Mouse (Mus musculus): ENCODE results near the gene Ndufa4l2. TPM values are rescaled to one million over a fixed set of nuclear protein-coding genes. Genes with fewer than 3 reads are reported as not detected.

Gene Ndufa4l2
- polyA plus RNA-seq, 1 experiment from 2014 or later: 14.8 TPM

GRCm38 (mm10) chr10:127549892-127550291 is 35.1 kb downstream of the Ndufa4l2 start:
- WGBS (ENCODE audit: insufficient replicate concordance): 83% methylated on average over 17 of the region's 17 CpGs
- no peaks in the 10 kb centered on the region for H3K4me1 ChIP-seq
- no peak for ATAC-seq
- no peak overlapping the region for H3K4me2 ChIP-seq
- H3K36me3 ChIP-seq: peaks cover 90% of the 10 kb centered on the region
- H3K27me3 ChIP-seq (replicated peaks): peaks cover 20% of the 10 kb centered on the region
- no peaks in the 10 kb centered on the region for H3K9me3 ChIP-seq (replicated peaks)
- H3K9ac ChIP-seq: no peak overlapping the region
- H3K4me3 ChIP-seq: no peak overlapping the region
- H3K27ac ChIP-seq: no peak overlapping the region

DNA sequence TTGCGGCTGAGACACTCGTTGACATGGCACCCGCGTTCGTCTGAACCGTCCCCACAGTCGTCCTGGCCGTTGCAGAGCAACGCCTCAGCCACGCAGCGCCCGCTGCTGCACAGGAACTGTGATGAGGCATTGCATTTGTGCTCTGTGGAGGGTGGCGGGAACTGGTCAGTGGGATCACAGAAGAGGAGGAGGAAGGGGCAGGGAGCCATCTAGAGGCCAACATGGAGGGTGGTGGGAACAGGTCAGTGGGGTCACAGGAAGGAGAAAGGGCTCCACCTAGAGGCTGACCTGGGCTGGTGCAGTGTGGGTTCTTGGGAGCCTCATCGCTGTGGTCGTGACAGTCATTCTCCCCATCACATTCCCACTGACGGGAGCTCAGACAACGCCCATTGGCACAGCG is 40.9 kb downstream of the Ndufa4l2 start:
- H3K9me3 ChIP-seq (replicated peaks): no peaks in the 10 kb centered on the region
- 0 out of 2 replicates have a peak, but pooled peaks cover 4% of the 10 kb centered on the region for H3K27me3 ChIP-seq (replicated peaks)
- no peak overlapping the region for H3K4me3 ChIP-seq
- H3K36me3 ChIP-seq: peaks cover 95% of the 10 kb centered on the region
- no peak overlapping the region for H3K4me2 ChIP-seq
- ATAC-seq: no peak
- no peaks in the 10 kb centered on the region for H3K4me1 ChIP-seq
- no peak overlapping the region for H3K9ac ChIP-seq
- no peak overlapping the region for H3K27ac ChIP-seq
- WGBS (ENCODE audit: insufficient replicate concordance): 59% methylated on average over 18 of the region's 18 CpGs

GRCm38 (mm10) chr10:127557397-127557796 is 42.6 kb downstream of the Ndufa4l2 start:
- ATAC-seq: no peak
- H3K27me3 ChIP-seq (replicated peaks): no peaks in the 10 kb centered on the region
- H3K27ac ChIP-seq: no peak overlapping the region
- H3K36me3 ChIP-seq: peaks cover 88% of the 10 kb centered on the region
- no peak overlapping the region for H3K4me3 ChIP-seq
- H3K4me1 ChIP-seq: no peaks in the 10 kb centered on the region
- H3K9ac ChIP-seq: no peak overlapping the region
- WGBS (ENCODE audit: insufficient replicate concordance): 80% methylated on average over 13 of the region's 13 CpGs
- no peaks in the 10 kb centered on the region for H3K9me3 ChIP-seq (replicated peaks)
- no peak overlapping the region for H3K4me2 ChIP-seq

DNA sequence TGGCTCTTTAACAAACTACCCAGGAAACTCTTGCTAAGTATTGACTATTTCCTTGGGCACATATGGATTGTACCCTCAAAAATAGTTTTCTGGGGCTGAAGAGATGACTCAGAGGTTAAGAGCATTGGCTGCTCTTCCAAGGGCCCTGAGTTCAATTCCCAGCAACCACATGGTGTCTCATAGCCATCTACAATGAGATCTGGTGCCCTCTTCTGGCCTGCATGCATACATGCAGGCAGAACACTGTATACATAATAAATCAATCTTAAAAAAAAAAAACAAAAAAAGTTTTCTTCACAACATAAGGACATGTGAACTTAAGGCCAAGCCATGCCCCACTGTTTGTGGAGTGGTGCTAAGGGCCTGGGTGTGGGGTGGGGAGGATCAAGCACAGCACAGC is 46.4 kb downstream of the Ndufa4l2 start:
- Histone ChIP-seq H3K9me3 (replicated peaks) (no peaks in the 10 kb centered on the region), H3K9ac (no peak overlapping the region), H3K4me1 (no peaks in the 10 kb centered on the region), H3K27ac (no peak overlapping the region), H3K4me2 (no peak overlapping the region), H3K36me3 (peaks cover 66% of the 10 kb centered on the region), H3K27me3 (replicated peaks) (peaks cover 5% of the 10 kb centered on the region), H3K4me3 (no peak overlapping the region)
- ATAC-seq: no peak

DNA sequence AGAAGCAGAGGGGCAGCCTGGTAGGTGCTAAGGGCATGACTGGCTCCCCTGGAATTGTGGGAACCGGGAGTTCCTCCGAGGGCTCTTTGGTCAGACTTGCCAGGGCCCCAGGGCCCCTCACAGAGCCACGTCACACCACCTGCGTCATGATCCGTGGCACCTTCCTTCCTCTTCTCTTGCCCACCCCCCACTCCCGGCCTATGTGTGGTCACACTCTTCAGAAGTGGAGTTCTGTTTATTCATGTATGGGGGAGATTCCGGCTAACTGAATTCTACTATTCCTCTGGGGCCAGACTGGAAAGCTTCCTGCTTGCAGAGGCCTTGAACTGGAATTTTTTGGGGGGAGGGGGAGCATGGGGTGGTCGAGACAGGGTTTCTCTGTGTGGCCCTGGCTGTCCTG is 49.1 kb downstream of the Ndufa4l2 start:
- Histone ChIP-seq H3K4me2 (no peak overlapping the region), H3K4me1 (no peaks in the 10 kb centered on the region), H3K9me3 (replicated peaks) (no peaks in the 10 kb centered on the region), H3K27ac (no peak overlapping the region), H3K27me3 (replicated peaks) (peaks cover 17% of the 10 kb centered on the region), H3K4me3 (no peak overlapping the region), H3K36me3 (peaks cover 62% of the 10 kb centered on the region), H3K9ac (no peak overlapping the region)
- no peak for ATAC-seq
- 36% methylated on average over 8 of the region's 8 CpGs for WGBS (ENCODE audit: insufficient replicate concordance)

DNA sequence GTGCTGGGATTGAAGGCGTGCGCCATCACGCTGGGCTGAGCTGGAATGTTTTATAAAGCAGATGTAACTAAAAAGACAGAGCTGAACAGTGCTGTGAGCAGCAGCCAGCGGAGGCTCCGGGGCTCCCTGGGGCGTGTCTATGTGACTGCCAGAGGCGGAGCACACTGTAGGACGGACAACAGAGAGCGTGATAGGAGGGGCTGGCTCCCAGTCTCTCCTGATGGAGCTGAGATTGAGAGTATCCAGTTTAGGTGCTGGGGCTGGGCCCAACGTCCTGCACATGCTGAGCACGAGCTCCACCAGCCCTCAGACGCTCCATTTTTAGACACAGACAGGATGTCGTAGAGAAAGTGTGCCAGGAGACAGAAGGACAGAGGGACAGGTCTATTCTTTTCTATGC is 49.5 kb downstream of the Ndufa4l2 start:
- H3K9me3 ChIP-seq (replicated peaks): no peaks in the 10 kb centered on the region
- no peak for ATAC-seq
- H3K4me3 ChIP-seq: no peak overlapping the region
- peaks cover 61% of the 10 kb centered on the region for H3K36me3 ChIP-seq
- H3K9ac ChIP-seq: no peak overlapping the region
- WGBS (ENCODE audit: insufficient replicate concordance): 42% methylated on average over 13 of the region's 13 CpGs
- no peaks in the 10 kb centered on the region for H3K4me1 ChIP-seq
- no peak overlapping the region for H3K27ac ChIP-seq
- peaks cover 17% of the 10 kb centered on the region for H3K27me3 ChIP-seq (replicated peaks)
- H3K4me2 ChIP-seq: no peak overlapping the region

Other genes starting within 250 kb of the Ndufa4l2 start
- 95.5 and 96.1 TPM in 2 replicates for gene Dctn2, start 248.6 kb upstream of the Ndufa4l2 start, polyA plus RNA-seq (2016; fragmentation: Nextera tagmentation; extraction: Ambion mirVana)
- gene Mbd6, start 225.9 kb upstream of the Ndufa4l2 start, polyA plus RNA-seq (2016; fragmentation: Nextera tagmentation; extraction: Ambion mirVana): 8.5 and 9.8 TPM in 2 replicates
- 192 and 193 TPM in 2 replicates for gene Mars, start 203.2 kb upstream of the Ndufa4l2 start, polyA plus RNA-seq (2016; fragmentation: Nextera tagmentation; extraction: Ambion mirVana)
- 15.9 and 16.9 TPM in 2 replicates for gene Arhgap9, start 193.0 kb upstream of the Ndufa4l2 start, polyA plus RNA-seq (2016; fragmentation: Nextera tagmentation; extraction: Ambion mirVana)
- 0.94 and 1.1 TPM in 2 replicates for gene Gli1, start 173.0 kb upstream of the Ndufa4l2 start, polyA plus RNA-seq (2016; fragmentation: Nextera tagmentation; extraction: Ambion mirVana)
- gene Inhbe, start 160.6 kb upstream of the Ndufa4l2 start, polyA plus RNA-seq (2016; fragmentation: Nextera tagmentation; extraction: Ambion mirVana): 0.10 and 0.16 TPM in 2 replicates
- 1.1 and 1.5 TPM in 2 replicates for gene Inhbc, start 144.5 kb upstream of the Ndufa4l2 start, polyA plus RNA-seq (2016; fragmentation: Nextera tagmentation; extraction: Ambion mirVana)
- 16.7 and 19.0 TPM in 2 replicates for gene R3hdm2, start 134.6 kb upstream of the Ndufa4l2 start, polyA plus RNA-seq (2016; fragmentation: Nextera tagmentation; extraction: Ambion mirVana)
- 0.24 and 0.45 TPM in 2 replicates for gene Stac3, start 13.3 kb upstream of the Ndufa4l2 start, polyA plus RNA-seq (2016; fragmentation: Nextera tagmentation; extraction: Ambion mirVana)
- 181 and 185 TPM in 2 replicates for gene Shmt2, start 7.5 kb downstream of the Ndufa4l2 start, polyA plus RNA-seq (2016; fragmentation: Nextera tagmentation; extraction: Ambion mirVana)
- gene Nxph4, start 19.6 kb downstream of the Ndufa4l2 start, polyA plus RNA-seq (2016; fragmentation: Nextera tagmentation; extraction: Ambion mirVana): 0.10 and 0.23 TPM in 2 replicates
- gene Lrp1, start 106.2 kb downstream of the Ndufa4l2 start, polyA plus RNA-seq (2016; fragmentation: Nextera tagmentation; extraction: Ambion mirVana): 22.8 and 26.5 TPM in 2 replicates
- 19.2 and 19.4 TPM in 2 replicates for gene Stat6, start 128.0 kb downstream of the Ndufa4l2 start, polyA plus RNA-seq (2016; fragmentation: Nextera tagmentation; extraction: Ambion mirVana)
- gene Nemp1, start 151.9 kb downstream of the Ndufa4l2 start, polyA plus RNA-seq (2016; fragmentation: Nextera tagmentation; extraction: Ambion mirVana): 7.0 and 8.0 TPM in 2 replicates
- gene Nab2, start 153.6 kb downstream of the Ndufa4l2 start, polyA plus RNA-seq (2016; fragmentation: Nextera tagmentation; extraction: Ambion mirVana): 2.6 and 3.4 TPM in 2 replicates
- gene Myo1a, start 190.2 kb downstream of the Ndufa4l2 start, polyA plus RNA-seq (2016; fragmentation: Nextera tagmentation; extraction: Ambion mirVana): 0.06 and 0.13 TPM in 2 replicates
- 8.6 and 14.1 TPM in 2 replicates for gene Tac2, start 209.5 kb downstream of the Ndufa4l2 start, polyA plus RNA-seq (2016; fragmentation: Nextera tagmentation; extraction: Ambion mirVana)
- gene Zbtb39, start 224.6 kb downstream of the Ndufa4l2 start, polyA plus RNA-seq (2016; fragmentation: Nextera tagmentation; extraction: Ambion mirVana): 1.3 and 1.4 TPM in 2 replicates
- 10.3 and 11.2 TPM in 2 replicates for gene Gpr182, start 236.8 kb downstream of the Ndufa4l2 start, polyA plus RNA-seq (2016; fragmentation: Nextera tagmentation; extraction: Ambion mirVana)
- gene Rdh1, start 244.8 kb downstream of the Ndufa4l2 start, polyA plus RNA-seq (2016; fragmentation: Nextera tagmentation; extraction: Ambion mirVana): 0.22 and 0.30 TPM in 2 replicates
- 0.11 and 0.18 TPM in 2 replicates for gene Rdh16f1, start 244.8 kb downstream of the Ndufa4l2 start, polyA plus RNA-seq (2016; fragmentation: Nextera tagmentation; extraction: Ambion mirVana)